Mouse (Mus musculus): ENCODE results near the gene Eps8l2.

DNA sequence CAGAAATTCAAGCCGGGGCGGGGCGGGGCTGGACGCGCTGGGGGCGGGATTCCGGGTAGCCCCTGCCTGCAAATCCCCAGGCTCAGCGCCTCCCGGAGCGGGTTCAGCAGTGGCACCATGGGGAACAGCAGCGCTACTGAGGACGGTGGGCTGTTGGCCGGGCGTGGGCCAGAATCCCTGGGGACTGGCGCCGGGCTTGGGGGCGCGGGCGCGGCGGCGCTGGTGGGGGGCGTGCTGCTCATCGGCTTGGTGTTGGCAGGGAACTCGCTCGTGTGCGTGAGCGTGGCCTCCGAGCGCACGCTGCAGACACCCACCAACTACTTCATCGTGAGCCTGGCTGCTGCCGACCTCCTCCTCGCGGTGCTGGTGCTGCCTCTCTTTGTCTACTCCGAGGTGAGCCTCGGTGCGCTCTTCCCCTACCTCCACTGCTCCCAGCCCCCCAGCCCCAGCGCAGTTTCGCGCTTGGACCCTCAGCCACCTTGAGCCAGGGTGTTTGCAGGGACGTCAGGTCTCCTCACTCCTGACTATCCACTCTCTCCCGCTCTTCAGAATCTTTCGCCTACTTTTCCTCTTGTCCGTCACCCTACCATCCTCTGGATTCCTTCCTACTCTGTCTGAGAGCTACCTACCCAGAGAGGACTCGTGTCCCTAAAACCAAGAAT is 46.6 kb upstream of the Eps8l2 start, which contains the start of gene Drd4:
- TF ChIP-seq CTCF (IDR thresholded peaks at IDR 0.05; ENCODE audit: low read depth, low read length) (no peak), POLR2A (IDR thresholded peaks at IDR 0.05; ENCODE audit: borderline replicate concordance, low read depth, low read length) (no peak)

Measured in bone marrow macrophage, adult 2 months (primary cell).